Mouse (Mus musculus): ENCODE results near the gene Tfpt. TPM values are rescaled to one million over a fixed set of nuclear protein-coding genes. Genes with fewer than 3 reads are reported as not detected.
"Not testable (repeated sequence)": the region's sequence is repeated elsewhere in the genome, so short reads cannot be mapped to it uniquely, and the experiment has no call there.

The Tfpt gene
- polyA plus RNA-seq, 1 experiment from 2014 or later, result 14.6 TPM

DNA sequence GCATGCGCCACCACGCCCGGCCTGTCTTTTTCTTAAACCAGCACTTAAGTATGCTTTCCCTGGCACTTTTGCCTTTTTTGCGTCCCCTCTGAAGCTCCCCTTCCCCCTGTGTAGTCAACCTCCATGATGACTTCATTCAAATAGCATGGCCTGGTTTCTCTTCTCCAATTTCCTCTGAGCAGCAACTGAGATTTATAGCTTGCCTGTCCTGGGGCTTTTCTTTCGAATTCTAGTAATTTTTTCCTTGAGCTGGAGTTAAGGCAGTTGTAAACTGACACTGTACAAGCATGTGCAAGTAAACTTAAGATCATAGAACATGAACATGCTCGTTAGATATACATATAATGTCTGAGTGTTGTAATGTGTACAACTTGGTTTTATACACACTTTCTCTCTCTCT, 22.3 kb downstream of the Tfpt start:
- 73% methylated on average over 6 of the region's 6 CpGs for WGBS

GRCm38 (mm10) chr7:3606798-3607197, 22.9 kb downstream of the Tfpt start:
- no peaks in the 10 kb centered on the region for H3K9me3 ChIP-seq (ENCODE audit: control insufficient read depth, low read length)
- ATAC-seq (ENCODE audit: low FRiP score, low TSS enrichment) (peak; percentile 76), DNase-seq (ENCODE audit: low spot score) (no peak)
- H3K27me3 ChIP-seq (ENCODE audit: control insufficient read depth, insufficient read depth, low read length), result no peaks in the 10 kb centered on the region
- H3K4me3 ChIP-seq (ENCODE audit: low read depth, low read length), result no peak overlapping the region
- H3K4me2 ChIP-seq (replicated peaks; ENCODE audit: low read depth), result no peak overlapping the region
- H3K4me1 ChIP-seq (replicated peaks; ENCODE audit: control insufficient read depth, insufficient read depth), result no peaks in the 10 kb centered on the region
- H3K27ac ChIP-seq (replicated peaks), result no peak overlapping the region
- no peak overlapping the region for H3K9ac ChIP-seq (ENCODE audit: low read length)
- WGBS, result 12% methylated on average over 2 of the region's 2 CpGs
- no peaks in the 10 kb centered on the region for H3K36me3 ChIP-seq (ENCODE audit: control insufficient read depth, insufficient read depth, low read length)
- peak; percentile 68 for TF ChIP-seq CTCF (IDR thresholded peaks at IDR 0.05; ENCODE audit: low read depth)
- no peak for TF ChIP-seq EP300 (optimal IDR thresholded peaks at IDR 0.05)

More for the DNA sequence above, 22.3 kb downstream of the Tfpt start:
- H3K4me2 ChIP-seq (replicated peaks; ENCODE audit: low read depth), result no peak overlapping the region
- ATAC-seq (ENCODE audit: low FRiP score, low TSS enrichment), result no peak
- DNase-seq (ENCODE audit: low spot score), result no peak
- H3K4me3 ChIP-seq (ENCODE audit: low read depth, low read length), result no peak overlapping the region
- H3K27ac ChIP-seq (replicated peaks), result no peak overlapping the region
- no peak overlapping the region for H3K9ac ChIP-seq (ENCODE audit: low read length)
- no peaks in the 10 kb centered on the region for H3K4me1 ChIP-seq (replicated peaks; ENCODE audit: control insufficient read depth, insufficient read depth)
- H3K36me3 ChIP-seq (ENCODE audit: control insufficient read depth, insufficient read depth, low read length), result no peaks in the 10 kb centered on the region
- no peaks in the 10 kb centered on the region for H3K27me3 ChIP-seq (ENCODE audit: control insufficient read depth, insufficient read depth, low read length)
- TF ChIP-seq CTCF (IDR thresholded peaks at IDR 0.05; ENCODE audit: low read depth) (no peak), EP300 (optimal IDR thresholded peaks at IDR 0.05) (no peak)
- no peaks in the 10 kb centered on the region for H3K9me3 ChIP-seq (ENCODE audit: control insufficient read depth, low read length)

- no peaks in the 10 kb centered on the region for H3K4me1 ChIP-seq (replicated peaks; ENCODE audit: control insufficient read depth, insufficient read depth)
- no peak overlapping the region for H3K27ac ChIP-seq (replicated peaks)
- no peak overlapping the region for H3K9ac ChIP-seq (ENCODE audit: low read length)
- no peak overlapping the region for H3K4me3 ChIP-seq (ENCODE audit: low read depth, low read length)
- no peaks in the 10 kb centered on the region for H3K36me3 ChIP-seq (ENCODE audit: control insufficient read depth, insufficient read depth, low read length)
- H3K9me3 ChIP-seq (ENCODE audit: control insufficient read depth, low read length), result no peaks in the 10 kb centered on the region
- ATAC-seq (ENCODE audit: low FRiP score, low TSS enrichment), result peak; percentile 42; the same call in 1 of the 2 replicates
- peak; percentile 92 for TF ChIP-seq CTCF (IDR thresholded peaks at IDR 0.05; ENCODE audit: low read depth)
- no peak for TF ChIP-seq EP300 (optimal IDR thresholded peaks at IDR 0.05)
- DNase-seq (ENCODE audit: low spot score), result peak; percentile 58
- 9% methylated on average over 4 of the region's 4 CpGs for WGBS
- H3K27me3 ChIP-seq (ENCODE audit: control insufficient read depth, insufficient read depth, low read length), result no peaks in the 10 kb centered on the region
- H3K4me2 ChIP-seq (replicated peaks; ENCODE audit: low read depth), result no peak overlapping the region
Measured at GRCm38 (mm10) chr7:3601119-3601518, 28.6 kb downstream of the Tfpt start.

GRCm38 (mm10) chr7:3597755-3598154, 32.0 kb downstream of the Tfpt start:
- H3K9me3 ChIP-seq (ENCODE audit: control insufficient read depth, low read length); H3K9ac ChIP-seq (ENCODE audit: low read length); H3K4me2 ChIP-seq (replicated peaks; ENCODE audit: low read depth); H3K4me3 ChIP-seq (ENCODE audit: low read depth, low read length); H3K4me1 ChIP-seq (replicated peaks; ENCODE audit: control insufficient read depth, insufficient read depth); ATAC-seq (ENCODE audit: low FRiP score, low TSS enrichment); H3K27ac ChIP-seq (replicated peaks); DNase-seq (ENCODE audit: low spot score); H3K27me3 ChIP-seq (ENCODE audit: control insufficient read depth, insufficient read depth, low read length); H3K36me3 ChIP-seq (ENCODE audit: control insufficient read depth, insufficient read depth, low read length): not testable (repeated sequence)
- WGBS, result 67% methylated on average over 1 of the region's 1 CpGs

DNA sequence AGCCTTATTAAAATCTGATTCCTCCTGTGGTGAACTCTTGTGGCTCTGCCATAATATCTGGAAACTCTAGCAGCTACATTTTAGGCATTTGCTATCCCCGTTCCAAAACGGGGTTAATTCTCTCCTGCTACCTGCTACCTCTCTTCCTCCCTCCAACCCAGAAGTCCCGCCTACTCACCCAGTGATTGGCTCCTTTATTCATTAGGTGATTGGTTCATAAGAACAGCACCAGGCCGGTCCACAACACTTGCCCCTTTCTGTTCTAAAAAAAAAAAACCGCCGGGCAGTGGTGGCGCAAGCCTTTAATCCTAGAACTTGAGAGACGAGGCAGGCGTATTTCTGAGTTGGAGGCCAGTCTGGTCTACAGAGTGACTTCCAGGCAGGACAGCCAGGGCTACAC, 34.6 kb downstream of the Tfpt start:
- WGBS, result 7% methylated on average over 9 of the region's 9 CpGs
- no peaks in the 10 kb centered on the region for H3K36me3 ChIP-seq (ENCODE audit: control insufficient read depth, insufficient read depth, low read length)
- peak overlapping the region; percentile 31; the same call in 1 of the 2 replicates for H3K4me2 ChIP-seq (replicated peaks; ENCODE audit: low read depth)
- ATAC-seq (ENCODE audit: low FRiP score, low TSS enrichment) (peak; percentile 76), DNase-seq (ENCODE audit: low spot score) (peak; percentile 54)
- no peak overlapping the region for H3K27ac ChIP-seq (replicated peaks)
- no peak overlapping the region; the same call in 1 of the 2 replicates for H3K4me3 ChIP-seq (ENCODE audit: low read depth, low read length)
- TF ChIP-seq CTCF (IDR thresholded peaks at IDR 0.05; ENCODE audit: low read depth) (no peak), EP300 (optimal IDR thresholded peaks at IDR 0.05) (no peak)
- H3K9me3 ChIP-seq (ENCODE audit: control insufficient read depth, low read length), result no peaks in the 10 kb centered on the region
- no peaks in the 10 kb centered on the region for H3K27me3 ChIP-seq (ENCODE audit: control insufficient read depth, insufficient read depth, low read length)
- no peaks in the 10 kb centered on the region for H3K4me1 ChIP-seq (replicated peaks; ENCODE audit: control insufficient read depth, insufficient read depth)
- H3K9ac ChIP-seq (ENCODE audit: low read length), result no peak overlapping the region

DNA sequence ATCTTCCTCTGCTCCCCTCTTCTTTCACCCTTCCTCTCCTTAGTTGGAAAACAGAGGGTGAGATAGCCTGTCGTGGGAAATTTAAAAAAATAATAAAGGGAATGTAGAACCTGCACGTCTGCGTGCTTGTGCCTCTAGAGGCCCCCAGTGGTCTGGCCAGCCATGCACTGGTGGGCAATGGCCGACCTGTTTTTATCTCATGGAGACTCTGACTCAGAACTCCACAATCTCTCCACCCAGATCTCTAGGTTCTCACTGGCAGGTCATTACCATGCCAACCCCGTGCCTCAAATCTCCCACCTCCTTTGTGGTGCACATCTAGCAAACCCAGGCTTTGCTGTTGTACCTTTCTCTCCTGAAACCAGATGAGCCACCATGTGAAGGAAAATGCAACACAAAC, 35.0 kb downstream of the Tfpt start:
- Histone ChIP-seq H3K27ac (replicated peaks) (no peak overlapping the region), H3K36me3 (ENCODE audit: control insufficient read depth, insufficient read depth, low read length) (no peaks in the 10 kb centered on the region), H3K27me3 (ENCODE audit: control insufficient read depth, insufficient read depth, low read length) (no peaks in the 10 kb centered on the region), H3K4me1 (replicated peaks; ENCODE audit: control insufficient read depth, insufficient read depth) (no peaks in the 10 kb centered on the region), H3K4me2 (replicated peaks; ENCODE audit: low read depth) (peak overlapping the region; percentile 31; the same call in 1 of the 2 replicates), H3K4me3 (ENCODE audit: low read depth, low read length) (no peak overlapping the region), H3K9ac (ENCODE audit: low read length) (no peak overlapping the region), H3K9me3 (ENCODE audit: control insufficient read depth, low read length) (no peaks in the 10 kb centered on the region)
- peak; percentile 5; the same call in 1 of the 2 replicates for TF ChIP-seq CTCF (IDR thresholded peaks at IDR 0.05; ENCODE audit: low read depth)
- TF ChIP-seq EP300 (optimal IDR thresholded peaks at IDR 0.05), result no peak
- ATAC-seq (ENCODE audit: low FRiP score, low TSS enrichment), result peak; percentile 64; the same call in 1 of the 2 replicates
- DNase-seq (ENCODE audit: low spot score), result no peak
- WGBS, result 13% methylated on average over 5 of the region's 5 CpGs
